Mouse (Mus musculus): ENCODE measurements at regions not wholly inside any gene's neighbourhood (a gene's known extent, or its start where the extent isn't known, plus 50 kb on each side); places are given as distances from the start of the nearest gene placed in this dataset.

DNA sequence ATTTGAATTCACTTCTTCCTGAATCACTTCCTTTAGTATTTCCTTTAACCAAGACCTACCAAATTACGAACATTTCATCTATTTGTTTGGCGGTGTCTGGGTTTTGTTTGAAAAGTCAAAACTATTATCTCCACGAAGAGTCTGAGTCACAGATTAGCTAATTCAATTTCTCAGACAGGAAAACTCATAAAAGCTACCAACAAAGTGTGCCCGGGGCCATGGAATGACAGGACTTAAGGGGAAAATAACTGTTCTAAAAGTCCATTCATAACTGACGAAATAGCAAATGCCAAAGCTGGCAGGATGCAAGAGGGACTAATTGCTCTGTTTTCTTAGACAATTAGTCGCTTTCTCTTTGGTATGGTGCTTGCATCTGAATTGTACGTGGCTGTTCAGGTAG, 105.0 kb upstream of the Itga1 start:
- H3K4me2 ChIP-seq (replicated peaks), result no peak overlapping the region
- H3K27ac ChIP-seq, result no peak overlapping the region
- no peak overlapping the region for H3K4me3 ChIP-seq (replicated peaks)
- no peak overlapping the region for H3K9ac ChIP-seq (replicated peaks)
- H3K27me3 ChIP-seq, result no peaks in the 10 kb centered on the region
- H3K9me3 ChIP-seq, result no peaks in the 10 kb centered on the region
- H3K36me3 ChIP-seq, result no peaks in the 10 kb centered on the region
- H3K4me1 ChIP-seq (replicated peaks), result 0 out of 2 replicates have a peak, but pooled peaks cover 3% of the 10 kb centered on the region
- ATAC-seq, result no peak
- WGBS, result 84% methylated on average over 7 of the region's 7 CpGs

DNA sequence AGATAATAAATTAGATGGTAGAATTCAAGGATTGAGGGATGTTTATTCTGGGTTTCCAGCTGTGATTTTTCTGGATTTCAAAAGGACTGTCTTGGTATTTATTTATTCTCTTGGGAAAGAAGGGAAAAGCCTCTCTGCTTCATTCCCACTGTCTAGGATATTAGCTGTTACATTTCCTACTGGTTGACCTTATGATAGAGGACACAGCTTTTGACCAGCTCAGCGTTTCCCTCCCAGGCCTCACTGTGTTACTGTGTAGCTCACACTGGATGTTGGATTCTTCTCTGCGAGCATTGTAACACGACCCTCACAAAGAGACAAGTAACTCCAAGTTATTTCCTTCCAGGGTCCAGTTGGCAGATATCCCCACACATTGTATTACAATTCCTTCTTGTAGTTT, 97.4 kb upstream of the Itga1 start:
- WGBS, result 64% methylated on average over 3 of the region's 3 CpGs
- H3K27me3 ChIP-seq, result no peaks in the 10 kb centered on the region
- H3K36me3 ChIP-seq, result no peaks in the 10 kb centered on the region
- no peak for ATAC-seq
- H3K4me3 ChIP-seq (replicated peaks), result no peak overlapping the region
- no peaks in the 10 kb centered on the region for H3K4me1 ChIP-seq (replicated peaks)
- no peak overlapping the region for H3K27ac ChIP-seq
- no peaks in the 10 kb centered on the region for H3K9me3 ChIP-seq
- no peak overlapping the region for H3K4me2 ChIP-seq (replicated peaks)
- H3K9ac ChIP-seq (replicated peaks), result no peak overlapping the region

DNA sequence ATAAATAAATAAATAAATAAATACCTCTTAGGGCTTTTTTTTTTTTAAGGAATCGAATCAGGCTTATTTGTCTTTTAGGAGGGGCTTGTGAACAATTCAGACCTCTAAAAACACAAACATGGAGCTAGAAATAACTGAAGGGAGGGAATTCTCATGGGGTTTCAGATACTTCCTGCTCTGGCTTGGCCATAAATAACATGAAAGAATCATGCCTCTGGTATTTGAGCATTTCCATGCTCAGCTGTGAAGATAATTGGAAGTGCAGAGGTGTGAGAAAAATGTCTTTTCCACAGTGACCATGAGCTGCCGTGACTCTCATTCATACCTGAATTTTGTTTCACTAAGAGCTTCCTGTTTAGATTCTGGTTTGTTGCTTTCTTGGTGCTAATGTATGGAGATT, 86.3 kb upstream of the Itga1 start:
- no peaks in the 10 kb centered on the region for H3K9me3 ChIP-seq
- H3K4me2 ChIP-seq (replicated peaks), result no peak overlapping the region
- H3K4me3 ChIP-seq (replicated peaks), result no peak overlapping the region
- H3K27me3 ChIP-seq, result no peaks in the 10 kb centered on the region
- 81% methylated on average over 2 of the region's 2 CpGs for WGBS
- H3K4me1 ChIP-seq (replicated peaks), result no peaks in the 10 kb centered on the region
- H3K36me3 ChIP-seq, result no peaks in the 10 kb centered on the region
- no peak overlapping the region for H3K9ac ChIP-seq (replicated peaks)
- H3K27ac ChIP-seq, result no peak overlapping the region
- ATAC-seq, result no peak

DNA sequence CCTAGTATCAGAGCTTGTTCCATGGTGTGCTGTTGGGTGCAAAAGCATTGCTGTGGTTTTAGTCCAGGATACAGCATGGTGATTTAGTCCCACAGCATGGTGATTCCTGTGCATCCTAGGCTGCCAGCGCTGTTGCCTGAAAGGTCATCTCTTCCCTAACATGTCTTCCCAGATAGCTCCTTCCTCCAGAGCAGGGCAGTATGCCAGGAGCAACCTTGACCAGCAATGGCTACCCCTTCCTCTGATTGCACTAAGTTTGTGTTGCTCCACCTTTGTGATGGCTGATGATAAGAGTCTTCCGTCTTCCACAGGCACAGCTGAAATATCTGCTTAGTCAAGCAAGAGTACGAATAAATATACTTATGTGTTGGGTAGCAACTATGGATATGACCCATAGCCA, 85.6 kb upstream of the Itga1 start:
- 89% methylated on average over 3 of the region's 3 CpGs for WGBS
- Histone ChIP-seq H3K4me2 (replicated peaks) (no peak overlapping the region), H3K27ac (no peak overlapping the region), H3K9ac (replicated peaks) (no peak overlapping the region), H3K4me1 (replicated peaks) (no peaks in the 10 kb centered on the region), H3K27me3 (no peaks in the 10 kb centered on the region), H3K4me3 (replicated peaks) (no peak overlapping the region), H3K9me3 (no peaks in the 10 kb centered on the region), H3K36me3 (no peaks in the 10 kb centered on the region)
- ATAC-seq, result no peak

DNA sequence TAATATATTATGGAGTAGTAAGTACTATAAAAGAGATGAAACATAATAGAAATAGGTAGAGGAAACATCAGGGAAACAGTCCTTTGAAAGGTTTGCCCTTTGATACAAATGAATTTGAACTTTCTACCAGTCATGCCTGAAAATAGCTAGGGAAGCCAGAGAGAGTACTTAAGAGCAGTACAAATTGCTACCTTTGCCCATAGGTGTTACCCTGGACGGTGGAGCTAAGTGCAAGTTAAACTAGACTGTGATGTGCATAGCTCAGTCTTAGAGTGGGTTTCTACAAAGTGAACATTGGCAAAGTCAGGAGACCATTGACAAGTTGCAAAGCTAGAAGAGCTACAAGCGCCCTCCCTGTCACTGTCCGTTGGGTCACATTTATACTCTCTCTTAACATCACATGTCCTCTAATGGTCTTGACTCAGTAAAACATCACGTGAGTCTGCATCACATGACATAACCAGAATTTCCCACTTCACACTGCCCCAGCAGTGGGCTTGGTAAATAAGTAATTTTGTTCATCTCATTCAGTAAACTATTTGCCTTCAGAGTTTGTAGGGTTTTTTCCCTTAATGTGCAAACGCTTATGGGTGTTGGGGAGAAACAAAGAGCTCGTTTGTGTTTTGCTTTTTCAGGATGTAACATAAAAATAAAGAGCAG, 80.6 kb upstream of the Itga1 start:
- no peak for ATAC-seq
- Histone ChIP-seq H3K36me3 (no peaks in the 10 kb centered on the region), H3K4me1 (replicated peaks) (no peaks in the 10 kb centered on the region), H3K27ac (no peak overlapping the region), H3K9me3 (no peaks in the 10 kb centered on the region), H3K9ac (replicated peaks) (no peak overlapping the region), H3K4me2 (replicated peaks) (no peak overlapping the region), H3K4me3 (replicated peaks) (no peak overlapping the region), H3K27me3 (no peaks in the 10 kb centered on the region)
- WGBS, result 95% methylated on average over 6 of the region's 6 CpGs

DNA sequence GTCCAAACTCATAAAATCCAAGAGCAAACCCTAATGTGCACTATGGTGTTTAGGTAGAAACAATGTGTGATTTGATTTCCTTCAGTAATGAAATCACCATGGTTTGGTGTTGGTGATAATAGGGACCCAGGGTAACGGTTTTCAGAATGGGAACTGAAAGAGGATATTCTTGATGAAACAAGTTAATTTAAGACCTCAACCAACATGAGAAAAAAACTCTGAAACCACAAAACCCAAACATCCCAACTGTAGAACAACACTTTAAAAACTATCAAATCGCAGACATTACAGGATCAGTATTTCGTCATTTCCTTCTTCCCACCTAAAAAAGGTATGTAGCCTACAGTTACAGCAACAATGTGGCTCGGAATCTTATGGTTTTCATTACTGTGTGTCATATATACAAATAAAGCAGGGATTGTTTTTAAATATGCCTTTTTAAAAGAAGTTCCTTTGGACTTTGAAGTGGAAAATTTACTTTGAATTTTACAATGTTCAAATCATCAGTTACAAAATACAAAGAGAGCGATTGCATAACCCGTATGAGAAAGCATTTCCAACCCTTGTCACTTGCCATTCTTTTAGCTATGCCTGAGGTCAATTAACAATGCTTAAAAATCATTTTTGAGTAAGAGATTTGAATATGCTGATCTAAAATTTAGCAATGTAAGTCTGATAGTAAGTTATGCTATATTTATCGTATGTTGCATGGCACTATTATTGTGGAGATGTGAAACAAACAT, 76.6 kb upstream of the Itga1 start:
- no peak overlapping the region for H3K9ac ChIP-seq (replicated peaks)
- H3K27me3 ChIP-seq, result no peaks in the 10 kb centered on the region
- no peaks in the 10 kb centered on the region for H3K4me1 ChIP-seq (replicated peaks)
- H3K4me2 ChIP-seq (replicated peaks), result no peak overlapping the region
- 92% methylated on average over 7 of the region's 7 CpGs for WGBS
- H3K9me3 ChIP-seq, result no peaks in the 10 kb centered on the region
- H3K4me3 ChIP-seq (replicated peaks), result no peak overlapping the region
- no peaks in the 10 kb centered on the region for H3K36me3 ChIP-seq
- no peak overlapping the region for H3K27ac ChIP-seq
- ATAC-seq, result no peak

DNA sequence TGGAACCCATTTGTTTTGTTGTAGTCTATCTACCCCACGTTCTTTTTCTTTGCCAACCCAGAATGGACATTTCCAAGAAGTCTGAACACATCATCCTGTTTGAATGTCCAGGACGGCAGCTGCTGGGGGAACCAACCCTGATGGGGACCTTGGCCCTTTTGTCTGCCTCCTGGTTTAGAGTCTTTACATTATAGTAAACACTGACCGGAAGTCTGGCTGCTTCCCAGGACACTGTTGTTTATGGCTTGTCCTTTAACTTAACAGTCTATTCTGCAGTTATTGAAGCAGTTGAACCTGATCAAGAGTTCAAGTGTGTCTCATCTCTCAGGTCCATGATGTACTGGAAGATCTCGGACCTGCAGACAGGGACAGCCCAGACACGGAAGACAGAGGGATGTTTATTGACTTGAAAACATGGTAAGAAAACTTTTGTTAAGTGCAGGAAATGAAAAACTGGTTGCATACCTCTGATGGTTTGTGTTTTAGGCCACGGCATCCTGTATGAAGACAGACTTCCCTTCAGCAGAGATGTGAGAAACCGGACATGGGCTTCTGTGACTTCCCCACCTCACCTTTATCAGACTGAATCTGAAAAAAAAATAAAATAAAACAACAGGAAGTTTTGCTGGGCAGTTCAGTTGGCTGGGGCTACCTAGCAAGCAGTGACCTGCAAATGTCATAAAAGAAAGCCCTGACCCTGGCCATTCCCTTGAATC, 69.7 kb upstream of the Itga1 start:
- Histone ChIP-seq H3K9ac (replicated peaks) (no peak overlapping the region), H3K27me3 (no peaks in the 10 kb centered on the region), H3K27ac (no peak overlapping the region), H3K36me3 (no peaks in the 10 kb centered on the region), H3K4me1 (replicated peaks) (no peaks in the 10 kb centered on the region), H3K4me3 (replicated peaks) (no peak overlapping the region), H3K9me3 (no peaks in the 10 kb centered on the region), H3K4me2 (replicated peaks) (no peak overlapping the region)
- WGBS, result 81% methylated on average over 7 of the region's 7 CpGs
- no peak for ATAC-seq

DNA sequence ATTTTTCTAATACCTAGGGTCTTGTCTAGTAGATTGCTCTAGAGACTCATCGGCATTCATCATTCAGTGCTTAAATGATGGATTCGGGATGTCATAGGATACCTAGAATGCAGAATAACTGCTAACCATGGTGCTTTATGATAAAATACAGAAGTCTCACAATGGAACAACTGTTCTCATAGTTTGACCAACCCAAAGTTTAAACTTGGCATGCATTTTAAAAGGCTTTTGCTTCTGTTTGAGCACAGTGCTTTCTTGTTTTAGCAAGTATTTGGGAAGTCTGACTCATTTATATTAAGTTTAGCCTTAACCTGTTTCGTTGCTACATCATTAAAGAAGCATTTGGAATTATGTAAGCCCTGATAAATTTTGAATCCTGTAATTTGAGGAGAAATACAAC, 64.2 kb upstream of the Itga1 start:
- H3K27me3 ChIP-seq, result no peaks in the 10 kb centered on the region
- H3K9ac ChIP-seq (replicated peaks), result no peak overlapping the region
- H3K4me3 ChIP-seq (replicated peaks), result no peak overlapping the region
- H3K9me3 ChIP-seq, result no peaks in the 10 kb centered on the region
- no peak for ATAC-seq
- H3K4me1 ChIP-seq (replicated peaks), result no peaks in the 10 kb centered on the region
- H3K36me3 ChIP-seq, result no peaks in the 10 kb centered on the region
- H3K27ac ChIP-seq, result no peak overlapping the region
- WGBS, result 90% methylated on average over 3 of the region's 3 CpGs
- no peak overlapping the region for H3K4me2 ChIP-seq (replicated peaks)

DNA sequence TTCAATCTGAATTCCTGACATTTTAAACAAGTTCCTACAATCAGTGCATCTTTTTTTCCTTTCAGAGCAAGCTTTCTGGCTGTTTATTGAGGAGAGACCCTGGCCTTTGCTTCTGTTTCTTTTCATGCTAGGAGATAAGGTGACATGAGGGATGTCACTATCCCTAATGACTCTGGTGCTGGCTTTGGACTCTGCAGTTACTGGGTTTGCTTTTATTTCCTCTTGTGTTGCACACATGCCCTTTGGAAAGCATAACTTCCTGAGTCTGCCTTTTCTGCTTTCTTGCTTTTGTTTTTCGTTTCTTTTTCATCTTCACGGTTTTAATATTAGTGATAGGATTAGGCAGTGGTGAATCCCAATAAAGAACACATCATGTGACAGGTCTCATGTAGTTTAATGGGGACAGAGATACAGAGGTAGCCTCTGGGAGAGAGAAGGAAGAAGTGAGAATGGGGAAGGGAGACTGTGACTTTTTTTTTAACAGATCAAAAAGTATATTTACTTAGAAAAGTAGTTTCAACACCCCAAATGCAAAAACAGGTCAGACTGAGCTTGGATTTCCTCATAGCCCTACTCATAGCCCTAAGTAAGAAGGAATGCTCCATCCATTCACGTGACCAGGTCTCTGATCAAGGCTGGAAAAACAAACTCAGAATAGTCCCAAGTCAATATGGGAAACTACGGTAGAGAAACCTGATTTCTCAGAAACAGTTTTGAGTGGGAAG, 61.1 kb upstream of the Itga1 start:
- no peak for ATAC-seq
- H3K9ac ChIP-seq (replicated peaks), result no peak overlapping the region
- no peaks in the 10 kb centered on the region for H3K4me1 ChIP-seq (replicated peaks)
- H3K27me3 ChIP-seq, result no peaks in the 10 kb centered on the region
- H3K27ac ChIP-seq, result no peak overlapping the region
- 90% methylated on average over 4 of the region's 4 CpGs for WGBS
- H3K9me3 ChIP-seq, result no peaks in the 10 kb centered on the region
- no peaks in the 10 kb centered on the region for H3K36me3 ChIP-seq
- no peak overlapping the region for H3K4me2 ChIP-seq (replicated peaks)
- H3K4me3 ChIP-seq (replicated peaks), result no peak overlapping the region

DNA sequence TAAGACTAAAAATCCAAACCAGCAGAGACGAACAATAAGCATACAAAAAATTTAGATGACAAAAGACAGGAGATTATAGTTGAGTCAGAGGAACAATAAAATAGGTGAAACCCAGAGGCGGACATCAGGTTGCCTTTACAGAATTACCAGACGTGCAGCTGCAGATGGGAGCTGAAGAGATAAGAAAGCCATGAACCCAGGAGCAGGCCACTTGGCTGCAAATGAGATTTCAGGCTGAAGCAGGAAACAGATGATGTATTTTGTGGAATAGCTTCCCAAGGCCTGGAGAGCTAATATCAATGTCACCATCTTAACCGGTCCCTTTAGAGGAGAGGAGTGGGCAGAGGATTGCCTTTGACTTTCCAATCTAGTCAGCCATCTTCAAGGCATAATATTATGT, 57.6 kb upstream of the Itga1 start:
- Histone ChIP-seq H3K4me3 (replicated peaks) (no peak overlapping the region), H3K27me3 (no peaks in the 10 kb centered on the region), H3K36me3 (no peaks in the 10 kb centered on the region), H3K9ac (replicated peaks) (no peak overlapping the region), H3K27ac (no peak overlapping the region), H3K4me2 (replicated peaks) (no peak overlapping the region), H3K4me1 (replicated peaks) (no peaks in the 10 kb centered on the region), H3K9me3 (no peaks in the 10 kb centered on the region)
- 76% methylated on average over 4 of the region's 4 CpGs for WGBS
- no peak for ATAC-seq
